Mouse (Mus musculus) E14TG2a.4 (cell line): ENCODE data around the gene Aunip.
"Not testable (repeated sequence)": the region's sequence is repeated elsewhere in the genome, so short reads cannot be mapped to it uniquely, and the experiment has no call there.

Experiments used
- CTCF ChIP-seq: conservative IDR thresholded peaks from 2 replicates; pipeline ENCODE4 v1.5.1; 2014; ENCODE audit warnings: low read length
- NANOG ChIP-seq: IDR thresholded peaks from 2 replicates; pipeline ENCODE4 v1.6.1; 2014; ENCODE audit warnings: borderline replicate concordance, low read length, mixed read lengths
- POU5F1 ChIP-seq: IDR thresholded peaks from 2 replicates; pipeline ENCODE4 v1.6.1; 2014; ENCODE audit warnings: low read length, borderline replicate concordance

- not testable (repeated sequence) for TF ChIP-seq CTCF, NANOG, POU5F1
Observed at GRCm38 (mm10) chr4:134498983-134499382, 11.8 kb upstream of the Aunip start.
